Mouse (Mus musculus): ENCODE data around the gene Plcb4. TPM values are rescaled to one million over a fixed set of nuclear protein-coding genes. Genes with fewer than 3 reads are reported as not detected.

Plcb4 gene
- 14.8 and 18.6 TPM in 2 replicates for polyA plus RNA-seq (2015; fragmentation: Nextera tagmentation; extraction: Ambion mirVana)

- no peaks in the 10 kb centered on the region for H3K27me3 ChIP-seq
- peak within 1 kb of the TSS; percentile 81 for H3K4me2 ChIP-seq (replicated peaks)
- no peaks in the 10 kb centered on the region for H3K9me3 ChIP-seq
- peak within 1 kb of the TSS; percentile 97 for H3K27ac ChIP-seq (replicated peaks)
- H3K4me1 ChIP-seq, result peaks cover 14% of the 10 kb centered on the region
- H3K4me3 ChIP-seq, result peak within 1 kb of the TSS; percentile 96
- peak within 1 kb of the TSS; percentile 94 for H3K9ac ChIP-seq (replicated peaks)
- ATAC-seq (replicated peaks), result peak; percentile 94
- no peaks in the 10 kb centered on the region for H3K36me3 ChIP-seq
- under 1% methylated on average over 67 of the region's 71 CpGs for WGBS
These were observed at the start of gene Plcb4 for GRCm38 (mm10) chr2:135658486-135659390. TSS of gene Plcb4 (plus strand) at chr2:135659011.

- no peaks in the 10 kb centered on the region for H3K27me3 ChIP-seq
- H3K4me1 ChIP-seq, result peaks cover 9% of the 10 kb centered on the region
- 3% methylated on average over 4 of the region's 4 CpGs for WGBS
- no peaks in the 10 kb centered on the region for H3K9me3 ChIP-seq
- no peak overlapping the region for H3K4me2 ChIP-seq (replicated peaks)
- H3K27ac ChIP-seq (replicated peaks), result no peak overlapping the region
- no peak for ATAC-seq (replicated peaks)
- no peak overlapping the region for H3K4me3 ChIP-seq
- no peak overlapping the region for H3K9ac ChIP-seq (replicated peaks)
- no peaks in the 10 kb centered on the region for H3K36me3 ChIP-seq
These were observed 44.1 kb upstream of the Plcb4 start for GRCm38 (mm10) chr2:135614651-135615261.

- no peak for ATAC-seq (replicated peaks)
- Histone ChIP-seq H3K36me3 (no peaks in the 10 kb centered on the region), H3K9me3 (no peaks in the 10 kb centered on the region), H3K4me3 (no peak overlapping the region), H3K27me3 (no peaks in the 10 kb centered on the region), H3K4me2 (replicated peaks) (no peak overlapping the region), H3K4me1 (peaks cover 11% of the 10 kb centered on the region), H3K9ac (replicated peaks) (no peak overlapping the region), H3K27ac (replicated peaks) (no peak overlapping the region)
- WGBS, result 72% methylated on average over 1 of the region's 1 CpGs
These were observed 42.7 kb upstream of the Plcb4 start for GRCm38 (mm10) chr2:135616090-135616489.

- Histone ChIP-seq H3K27ac (replicated peaks) (no peak overlapping the region), H3K4me1 (peaks cover 11% of the 10 kb centered on the region), H3K36me3 (no peaks in the 10 kb centered on the region), H3K4me3 (no peak overlapping the region), H3K9me3 (no peaks in the 10 kb centered on the region), H3K9ac (replicated peaks) (no peak overlapping the region), H3K27me3 (no peaks in the 10 kb centered on the region), H3K4me2 (replicated peaks) (no peak overlapping the region)
- ATAC-seq (replicated peaks), result no peak
These were observed 40.3 kb upstream of the Plcb4 start for GRCm38 (mm10) chr2:135618551-135618950.

- Histone ChIP-seq H3K9ac (replicated peaks) (no peak overlapping the region), H3K36me3 (no peaks in the 10 kb centered on the region), H3K4me1 (peaks cover 7% of the 10 kb centered on the region), H3K27ac (replicated peaks) (no peak overlapping the region), H3K9me3 (no peaks in the 10 kb centered on the region), H3K4me2 (replicated peaks) (no peak overlapping the region), H3K27me3 (no peaks in the 10 kb centered on the region), H3K4me3 (no peak overlapping the region)
- WGBS, result 47% methylated on average over 2 of the region's 2 CpGs
- 0 out of 2 replicates have a peak, but pooled peaks have one; percentile 29 for ATAC-seq (replicated peaks)
These were observed 38.9 kb upstream of the Plcb4 start for GRCm38 (mm10) chr2:135619956-135620355.

GRCm38 (mm10) chr2:135627821-135628220 is 31.0 kb upstream of the Plcb4 start:
- Histone ChIP-seq H3K9ac (replicated peaks) (no peak overlapping the region), H3K36me3 (no peaks in the 10 kb centered on the region), H3K4me2 (replicated peaks) (no peak overlapping the region), H3K4me1 (no peaks in the 10 kb centered on the region), H3K9me3 (no peaks in the 10 kb centered on the region), H3K27ac (replicated peaks) (no peak overlapping the region), H3K4me3 (no peak overlapping the region), H3K27me3 (no peaks in the 10 kb centered on the region)
- ATAC-seq (replicated peaks), result no peak
- WGBS, result 74% methylated on average over 2 of the region's 2 CpGs

- no peaks in the 10 kb centered on the region for H3K27me3 ChIP-seq
- 93% methylated on average over 2 of the region's 2 CpGs for WGBS
- no peak for ATAC-seq (replicated peaks)
These were observed 21.6 kb upstream of the Plcb4 start for GRCm38 (mm10) chr2:135637227-135637626.

GRCm38 (mm10) chr2:135641002-135641401 is 17.8 kb upstream of the Plcb4 start:
- no peaks in the 10 kb centered on the region for H3K9me3 ChIP-seq
- no peak for ATAC-seq (replicated peaks)
- no peaks in the 10 kb centered on the region for H3K4me1 ChIP-seq
- H3K27ac ChIP-seq (replicated peaks), result no peak overlapping the region
- no peaks in the 10 kb centered on the region for H3K27me3 ChIP-seq
- WGBS, result 88% methylated on average over 1 of the region's 1 CpGs
- H3K4me2 ChIP-seq (replicated peaks), result no peak overlapping the region
- H3K9ac ChIP-seq (replicated peaks), result no peak overlapping the region
- no peak overlapping the region for H3K4me3 ChIP-seq
- H3K36me3 ChIP-seq, result no peaks in the 10 kb centered on the region

More at GRCm38 (mm10) chr2:135637227-135637626, 21.6 kb upstream of the Plcb4 start:
- H3K9ac ChIP-seq (replicated peaks), result no peak overlapping the region
- no peak overlapping the region for H3K4me2 ChIP-seq (replicated peaks)
- H3K4me1 ChIP-seq, result no peaks in the 10 kb centered on the region
- no peak overlapping the region for H3K27ac ChIP-seq (replicated peaks)
- no peak overlapping the region for H3K4me3 ChIP-seq
- no peaks in the 10 kb centered on the region for H3K36me3 ChIP-seq
- H3K9me3 ChIP-seq, result no peaks in the 10 kb centered on the region

GRCm38 (mm10) chr2:135641636-135642035 is 17.2 kb upstream of the Plcb4 start:
- Histone ChIP-seq H3K27ac (replicated peaks) (no peak overlapping the region), H3K4me1 (no peaks in the 10 kb centered on the region), H3K4me3 (no peak overlapping the region), H3K9ac (replicated peaks) (no peak overlapping the region), H3K36me3 (no peaks in the 10 kb centered on the region), H3K27me3 (no peaks in the 10 kb centered on the region), H3K9me3 (no peaks in the 10 kb centered on the region), H3K4me2 (replicated peaks) (no peak overlapping the region)
- no peak for ATAC-seq (replicated peaks)
- WGBS, result 90% methylated on average over 2 of the region's 2 CpGs

GRCm38 (mm10) chr2:135646226-135646625 is 12.6 kb upstream of the Plcb4 start:
- Histone ChIP-seq H3K36me3 (no peaks in the 10 kb centered on the region), H3K4me2 (replicated peaks) (no peak overlapping the region)
- no peak for ATAC-seq (replicated peaks)

GRCm38 (mm10) chr2:135646654-135647053 is 12.2 kb upstream of the Plcb4 start:
- WGBS, result 85% methylated on average over 6 of the region's 6 CpGs
- no peak overlapping the region for H3K4me2 ChIP-seq (replicated peaks)
- no peak for ATAC-seq (replicated peaks)
- no peak overlapping the region for H3K27ac ChIP-seq (replicated peaks)
- H3K4me3 ChIP-seq, result no peak overlapping the region
- H3K4me1 ChIP-seq, result no peaks in the 10 kb centered on the region
- no peaks in the 10 kb centered on the region for H3K27me3 ChIP-seq
- no peaks in the 10 kb centered on the region for H3K36me3 ChIP-seq
- no peak overlapping the region for H3K9ac ChIP-seq (replicated peaks)
- H3K9me3 ChIP-seq, result no peaks in the 10 kb centered on the region

More at GRCm38 (mm10) chr2:135646226-135646625, 12.6 kb upstream of the Plcb4 start:
- 84% methylated on average over 3 of the region's 3 CpGs for WGBS
- Histone ChIP-seq H3K27ac (replicated peaks) (no peak overlapping the region), H3K9ac (replicated peaks) (no peak overlapping the region), H3K9me3 (no peaks in the 10 kb centered on the region), H3K4me3 (no peak overlapping the region), H3K27me3 (no peaks in the 10 kb centered on the region), H3K4me1 (no peaks in the 10 kb centered on the region)

GRCm38 (mm10) chr2:135647985-135648384 is 10.8 kb upstream of the Plcb4 start:
- no peak overlapping the region for H3K27ac ChIP-seq (replicated peaks)
- no peak overlapping the region for H3K4me3 ChIP-seq
- H3K36me3 ChIP-seq, result no peaks in the 10 kb centered on the region
- H3K9me3 ChIP-seq, result no peaks in the 10 kb centered on the region
- no peak overlapping the region for H3K9ac ChIP-seq (replicated peaks)
- H3K4me2 ChIP-seq (replicated peaks), result no peak overlapping the region
- no peaks in the 10 kb centered on the region for H3K27me3 ChIP-seq
- H3K4me1 ChIP-seq, result no peaks in the 10 kb centered on the region
- WGBS, result 74% methylated on average over 4 of the region's 4 CpGs
- no peak for ATAC-seq (replicated peaks)
